Mouse (Mus musculus) testis, postnatal 10 days (tissue): ENCODE data around the gene Lrfn4.
"Not testable (repeated sequence)": the region's sequence is repeated elsewhere in the genome, so short reads cannot be mapped to it uniquely, and the experiment has no call there.

Experiments used
- DNase-seq: peaks from one replicate; pipeline ENCODE4 v3.0.0; 2021; ENCODE audit warnings: low spot score

The Lrfn4 gene

DNA sequence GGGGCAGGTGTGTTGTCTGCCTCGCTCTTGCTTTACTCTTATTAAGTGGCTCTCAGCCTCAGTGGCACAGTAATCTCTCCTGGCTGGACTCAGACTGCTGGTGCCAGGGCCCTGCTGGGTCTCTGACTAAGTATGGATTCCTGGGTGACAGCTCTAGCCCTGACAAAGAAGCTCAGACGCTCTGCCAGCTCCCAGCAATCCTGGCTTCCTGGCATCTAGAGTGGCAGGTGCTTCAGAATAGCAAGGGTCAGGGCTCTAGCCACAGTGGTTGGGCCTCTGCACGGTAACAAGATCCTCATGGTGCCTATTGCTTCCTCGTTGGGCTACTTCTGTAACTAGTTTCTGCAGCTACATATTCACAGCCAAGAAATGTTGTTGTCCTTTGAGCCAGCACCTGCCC, 5.4 kb downstream of the Lrfn4 start:
- DNase-seq, result no peak

- no peak for DNase-seq
Measured at GRCm38 (mm10) chr19:4608511-4608910, 7.0 kb downstream of the Lrfn4 start.

- DNase-seq, result no peak
Measured at GRCm38 (mm10) chr19:4607406-4607805, 8.1 kb downstream of the Lrfn4 start.

- DNase-seq, result no peak
Measured at GRCm38 (mm10) chr19:4605654-4606053, 9.8 kb downstream of the Lrfn4 start.

GRCm38 (mm10) chr19:4603801-4604723, 11.4 kb downstream of the Lrfn4 start:
- DNase-seq, result peak; percentile 70

GRCm38 (mm10) chr19:4602459-4602858, 13.0 kb downstream of the Lrfn4 start:
- DNase-seq, result peak; percentile 45

GRCm38 (mm10) chr19:4596071-4596470, 19.4 kb downstream of the Lrfn4 start:
- DNase-seq, result no peak

DNA sequence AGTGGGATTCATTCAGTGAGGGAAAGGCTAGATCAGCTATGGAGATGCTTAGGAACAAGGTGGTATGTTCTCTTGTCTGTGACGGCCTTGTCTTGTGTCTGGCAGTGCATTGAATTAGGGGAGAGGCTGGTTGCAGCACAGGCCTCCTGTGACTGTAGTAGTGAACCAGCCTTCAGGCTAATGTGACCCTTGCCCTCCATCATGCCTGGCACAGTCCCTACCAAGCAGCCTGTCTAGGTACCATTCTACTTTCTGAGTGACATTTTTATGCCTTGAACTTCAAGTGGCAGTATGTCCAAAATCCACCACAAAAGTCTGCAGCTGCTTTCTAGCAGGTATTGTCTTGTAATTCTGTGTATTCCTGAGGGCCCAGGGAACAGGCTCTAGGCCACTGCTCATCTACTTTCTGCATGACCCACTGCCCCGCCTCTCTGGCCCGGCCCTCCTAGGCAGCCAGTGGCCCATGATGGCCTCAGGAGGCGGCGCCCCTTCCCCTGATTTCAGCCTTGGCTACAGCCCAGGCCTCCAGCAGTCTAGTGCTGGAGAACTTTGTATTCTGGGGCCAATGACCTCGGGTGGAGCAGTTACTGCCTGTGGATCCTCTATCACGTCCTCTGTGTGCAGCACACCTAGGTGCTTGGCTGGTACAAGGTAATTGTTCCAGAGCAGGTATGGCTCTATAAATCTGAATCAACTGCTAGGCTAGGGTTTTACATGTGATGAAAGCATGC, 21.5 kb downstream of the Lrfn4 start:
- no peak for DNase-seq

DNA sequence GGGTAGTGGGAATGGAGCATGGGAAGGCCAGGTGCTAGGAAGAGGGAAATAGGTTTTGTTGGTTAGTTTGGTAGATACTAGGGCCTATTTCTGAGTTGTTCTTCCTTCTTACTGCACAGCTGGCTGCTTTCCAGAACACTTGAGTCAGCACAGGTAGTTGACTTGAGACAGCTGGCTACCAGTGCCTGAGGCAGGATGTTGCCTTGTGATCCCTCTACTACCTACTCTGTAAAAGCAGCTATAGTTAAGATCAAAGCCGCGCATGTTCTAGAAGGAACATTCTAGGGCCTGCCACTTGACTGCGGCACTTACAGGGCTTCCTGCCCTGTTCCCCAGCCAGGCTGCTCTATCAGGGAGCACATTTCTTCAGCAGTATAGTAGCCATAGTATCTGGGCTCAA, 25.4 kb downstream of the Lrfn4 start:
- no peak for DNase-seq

DNA sequence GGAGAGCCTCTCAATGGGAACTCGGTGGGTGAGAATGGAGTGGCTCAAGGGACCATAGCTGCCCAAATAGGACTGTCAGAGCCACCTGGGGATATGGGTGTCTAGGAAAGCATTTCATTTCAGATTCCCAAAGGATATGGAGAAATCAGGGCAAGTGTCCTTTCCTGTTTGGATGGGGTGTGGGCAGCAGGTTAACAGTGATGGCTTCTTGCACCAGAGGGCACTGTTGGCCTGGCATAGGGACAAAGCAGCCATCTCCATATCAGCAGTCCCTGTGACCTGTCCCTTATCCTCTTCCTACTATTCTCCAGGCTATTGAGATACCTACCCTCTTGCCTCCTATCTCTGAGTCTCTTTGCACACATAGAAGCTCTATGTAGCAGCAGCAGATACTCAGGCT, 26.4 kb downstream of the Lrfn4 start:
- no peak for DNase-seq

DNA sequence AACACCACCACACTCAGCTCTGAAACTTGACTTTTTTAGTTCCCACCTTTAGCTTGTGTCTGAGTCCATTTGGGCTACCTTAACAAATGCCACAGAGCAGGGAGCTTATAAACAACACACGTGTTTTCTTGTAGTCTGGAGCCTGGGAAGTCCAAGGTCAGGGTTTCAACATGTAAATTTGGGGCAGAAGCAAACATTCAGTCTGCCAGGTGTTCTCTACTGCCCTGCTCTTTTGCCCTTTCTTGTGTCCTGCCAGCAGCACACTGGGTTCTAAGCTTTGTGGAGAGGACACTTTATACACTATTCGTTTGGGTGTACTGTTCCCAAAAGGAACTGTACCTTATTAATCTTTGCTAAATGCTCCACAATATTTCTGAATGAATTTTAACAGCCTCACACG, 27.0 kb downstream of the Lrfn4 start:
- DNase-seq, result no peak

DNA sequence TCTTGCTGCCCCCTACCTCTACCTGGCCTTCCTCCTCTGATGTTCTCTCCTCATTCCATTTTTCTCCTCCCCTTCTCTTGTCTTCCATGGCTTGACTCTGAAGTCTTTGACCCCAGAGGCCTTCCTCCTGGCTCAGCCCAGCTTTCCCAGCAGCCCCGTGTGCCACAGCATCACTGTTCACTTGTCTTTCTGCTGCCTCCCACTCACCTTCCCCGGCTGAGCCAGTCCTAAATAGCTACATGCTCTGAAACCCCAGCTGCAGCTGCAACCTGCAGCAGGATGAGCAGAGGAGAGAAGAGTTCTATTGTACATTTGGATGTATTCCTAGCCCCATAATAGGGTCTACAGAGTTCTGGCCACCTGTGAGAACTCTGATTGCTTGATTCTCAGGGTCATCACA, 28.0 kb downstream of the Lrfn4 start:
- no peak for DNase-seq

DNA sequence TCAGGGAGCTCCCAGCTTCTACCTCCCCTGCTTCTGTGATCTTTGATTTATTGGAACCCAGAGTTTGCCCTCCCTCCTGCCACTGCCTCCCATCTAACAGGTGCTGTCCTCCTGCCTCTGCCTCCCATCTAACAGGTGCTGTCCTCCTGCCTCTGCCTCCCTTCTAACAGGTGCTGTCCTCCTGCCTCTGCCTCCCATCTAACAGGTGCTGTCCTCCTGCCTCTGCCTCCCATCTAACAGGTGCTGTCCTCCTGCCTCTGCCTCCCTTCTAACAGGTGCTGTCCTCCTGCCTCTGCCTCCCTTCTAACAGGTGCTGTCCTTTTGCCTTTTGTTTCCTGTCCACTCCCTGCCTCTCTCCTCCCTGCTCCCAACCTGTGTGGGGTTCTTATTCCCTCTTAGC, 28.7 kb downstream of the Lrfn4 start:
- not testable (repeated sequence) for DNase-seq

- no peak for DNase-seq
Measured at GRCm38 (mm10) chr19:4583856-4584255, 31.6 kb downstream of the Lrfn4 start.

DNA sequence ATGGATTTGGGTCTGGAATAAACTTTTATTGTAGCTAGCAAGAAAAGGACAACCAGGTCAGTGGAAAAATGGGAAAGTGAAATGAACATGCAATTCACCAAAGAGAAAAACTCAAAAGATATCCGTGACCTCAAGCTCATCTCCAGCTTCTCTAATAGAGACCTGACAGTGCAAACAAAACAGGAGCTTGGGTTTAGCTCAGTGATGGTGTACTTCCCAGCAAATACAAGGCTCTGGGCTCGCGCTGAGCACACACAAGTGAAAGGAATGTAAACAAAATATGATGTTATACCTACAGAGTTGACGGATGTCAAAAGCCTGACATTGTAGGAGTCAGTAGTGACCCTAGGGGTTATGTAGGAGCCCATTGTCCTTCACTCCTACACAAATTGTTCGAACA, 36.2 kb downstream of the Lrfn4 start:
- no peak for DNase-seq

DNA sequence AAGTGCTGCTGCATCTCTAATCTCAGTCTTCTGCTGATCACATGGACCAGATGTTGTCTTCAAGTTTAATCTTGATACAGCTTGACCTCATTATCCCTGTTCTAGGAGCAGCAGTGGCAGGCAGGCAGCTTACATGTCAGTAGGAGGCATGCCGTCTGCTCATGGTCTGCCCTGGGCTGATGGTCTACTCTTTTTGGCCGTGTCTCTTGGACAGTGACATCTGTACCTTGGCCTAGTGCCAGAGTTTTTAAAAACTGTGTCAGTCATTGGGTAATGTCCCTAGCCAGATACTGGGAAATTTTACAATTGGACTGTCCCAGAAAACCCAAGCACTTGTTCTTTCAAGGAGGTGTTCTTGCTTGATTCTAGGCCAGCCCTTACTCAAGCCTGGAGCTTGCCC, 36.7 kb downstream of the Lrfn4 start:
- DNase-seq, result no peak

- DNase-seq, result no peak
Measured at GRCm38 (mm10) chr19:4573241-4573640, 42.2 kb downstream of the Lrfn4 start.

DNA sequence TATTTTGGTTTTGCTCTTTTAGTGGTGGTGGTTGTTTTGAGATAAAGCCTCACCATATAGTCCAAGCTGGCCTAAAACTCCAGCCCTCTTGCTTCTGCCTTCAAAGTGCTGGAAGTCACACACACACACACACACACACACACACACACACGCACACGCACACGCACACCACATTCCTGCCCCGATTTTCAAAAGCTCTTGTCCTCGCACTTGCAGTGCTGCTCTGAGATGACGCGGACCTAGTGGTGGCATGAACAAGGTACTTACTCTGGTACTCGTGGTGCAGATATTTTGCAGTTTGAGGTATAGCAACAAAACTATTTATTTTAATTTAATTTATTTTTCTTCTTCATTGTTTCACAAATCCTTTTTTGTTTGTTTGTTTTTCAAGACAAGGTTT, 43.0 kb downstream of the Lrfn4 start:
- no peak for DNase-seq

GRCm38 (mm10) chr19:4572061-4572460, 43.4 kb downstream of the Lrfn4 start:
- no peak for DNase-seq

- no peak for DNase-seq
Measured at GRCm38 (mm10) chr19:4571658-4572057, 43.8 kb downstream of the Lrfn4 start.

GRCm38 (mm10) chr19:4570815-4571214, 44.7 kb downstream of the Lrfn4 start:
- no peak for DNase-seq

DNA sequence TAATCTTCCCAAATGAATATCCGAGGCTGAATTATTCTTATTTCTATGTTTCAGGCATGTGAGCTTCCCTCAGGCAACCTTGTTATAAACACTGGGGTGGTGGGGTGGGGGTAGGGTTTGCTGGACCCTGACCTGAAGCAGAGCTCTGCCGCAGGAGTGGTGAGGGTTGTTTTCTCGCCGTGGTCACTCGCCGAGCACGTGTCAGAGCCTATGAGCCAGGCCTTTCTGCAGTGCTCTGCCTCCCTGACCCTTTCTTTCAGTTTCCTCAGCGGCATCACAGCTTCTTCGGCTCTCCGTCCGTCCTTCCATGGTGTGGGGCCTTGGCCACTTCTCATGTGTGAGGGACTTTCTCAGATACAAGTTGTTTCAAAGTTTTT, 45.2 kb downstream of the Lrfn4 start:
- DNase-seq, result no peak
